Mouse (Mus musculus) hindbrain, postnatal 0 days (tissue): Measurements from ENCODE around the gene Asb2. TPM values are rescaled to one million over a fixed set of nuclear protein-coding genes. Genes with fewer than 3 reads are reported as not detected.

Experiments used
- ATAC-seq: fragments of 200-750 bp; cut with Nextera tagmentation; 2 replicates; pipeline ENCODE4 v1.8.0; 2017; ENCODE audit warnings: mild to moderate bottlenecking, moderate TSS enrichment, moderate library complexity
- DNase-seq: peaks from one replicate; pipeline ENCODE4 v3.0.0-alpha.2; 2015; ENCODE audit warnings: low spot score
- H3K27ac ChIP-seq: fragments of 300-500 bp; sonication (generic); 2 replicates; pipeline ENCODE4 v1.5.1; 2014; ENCODE audit warnings: mild to moderate bottlenecking
- H3K27me3 ChIP-seq: fragments of 300-500 bp; sonication (generic); 2 replicates; pipeline ENCODE4 v1.6.1; 2014; ENCODE audit warnings: low read length, mixed read lengths; ENCODE audit not compliant: insufficient read depth
- H3K36me3 ChIP-seq: fragments of 300-500 bp; sonication (generic); 2 replicates; pipeline ENCODE4 v1.6.1; 2014; ENCODE audit warnings: low read length, mixed read lengths; ENCODE audit not compliant: insufficient read depth
- H3K4me1 ChIP-seq: fragments of 300-500 bp; sonication (generic); 2 replicates; pipeline ENCODE4 v1.6.1; 2014; ENCODE audit warnings: antibody characterized with exemption, low read length, mixed read lengths; ENCODE audit not compliant: insufficient read depth
- H3K4me2 ChIP-seq: fragments of 300-500 bp; sonication (generic); 2 replicates; pipeline ENCODE4 v1.6.1; 2014; ENCODE audit warnings: low read depth, mild to moderate bottlenecking, low read length, moderate library complexity, mixed read lengths
- H3K4me3 ChIP-seq: fragments of 300-500 bp; sonication (generic); 2 replicates; pipeline ENCODE4 v1.5.1; 2014; ENCODE audit warnings: low read length
- H3K9ac ChIP-seq: fragments of 300-500 bp; sonication (generic); replicated peaks from 2 replicates; pipeline ENCODE4 v1.6.1; 2014; ENCODE audit warnings: mild to moderate bottlenecking, low read length, moderate library complexity, mixed read lengths
- H3K9me3 ChIP-seq: fragments of 300-500 bp; sonication (generic); 2 replicates; pipeline ENCODE4 v1.6.1; 2016; ENCODE audit warnings: low read length, mixed read lengths
- CTCF ChIP-seq: IDR thresholded peaks from 2 replicates; pipeline ENCODE4 v1.5.1; 2016; ENCODE audit warnings: antibody characterized with exemption, control low read depth, low read depth
- WGBS: fragments of 180-500 bp; shearing (Covaris S2); extraction: QIAGEN DNeasy Blood & Tissue Kit; methylation state at CpG from one replicate; pipeline ENCODE4 v1.1.7; 2014; 5-methylcytosine and 5-hydroxymethylcytosine counted together
- polyA plus RNA-seq: library from polyadenylated mRNA; unstranded; fragments of >200 nt; fragmentation: Nextera tagmentation; extraction: Ambion mirVana; gene quantifications from 2 replicates; pipeline ENCODE4 v1.2.1, GENCODE M21; 2015
- total RNA-seq: library from RNA; depleted of rRNA; stranded (reverse); fragments of >200 nt; gene quantifications from 2 replicates; pipeline ENCODE4 v1.2.3, GENCODE M21; 2014

The Asb2 gene
- total and polyA plus RNA-seq, 2 experiments from 2014 or later: 1.6 to 3.2 TPM

DNA sequence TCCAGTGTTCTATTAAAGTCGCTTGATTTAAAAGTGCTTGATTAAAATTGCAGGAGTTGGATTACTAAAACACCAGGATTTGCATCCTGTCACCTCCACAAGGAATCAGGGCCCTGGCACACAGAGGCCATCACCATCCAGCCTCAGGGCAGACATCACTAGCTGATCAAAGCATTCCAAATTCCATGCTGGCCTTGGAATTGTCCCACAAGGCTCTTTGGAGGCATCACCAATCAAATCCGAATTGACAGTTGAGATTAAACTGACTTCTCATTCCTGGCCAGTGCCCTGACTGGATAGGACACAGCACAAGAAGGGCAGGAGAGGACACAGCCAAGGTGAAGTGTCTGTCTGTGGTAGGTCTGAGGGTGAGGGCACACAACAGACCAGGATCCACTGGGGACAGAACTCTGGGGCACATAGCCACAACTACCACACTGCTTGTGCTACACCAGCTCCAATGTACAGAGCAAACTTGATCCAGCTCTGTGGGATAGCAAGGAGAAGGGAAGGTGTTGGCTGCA, 45.0 kb downstream of the Asb2 start, which contains the start of gene Fam181a:
Fam181a (plus strand) TSS at position 232 of the 524 bp plus-strand sequence.
- Histone ChIP-seq H3K4me1 (peaks cover 17% of the 10 kb centered on the region), H3K9me3 (no peaks in the 10 kb centered on the region), H3K36me3 (no peaks in the 10 kb centered on the region), H3K4me2 (no peak within 1 kb of the TSS), H3K27ac (no peak within 1 kb of the TSS), H3K4me3 (no peak within 1 kb of the TSS), H3K27me3 (no peaks in the 10 kb centered on the region), H3K9ac (no peak within 1 kb of the TSS)
- WGBS: 81% methylated on average over 2 of the region's 2 CpGs
- DNase-seq (no peak), ATAC-seq (no peak)
- no peak for TF ChIP-seq CTCF

DNA sequence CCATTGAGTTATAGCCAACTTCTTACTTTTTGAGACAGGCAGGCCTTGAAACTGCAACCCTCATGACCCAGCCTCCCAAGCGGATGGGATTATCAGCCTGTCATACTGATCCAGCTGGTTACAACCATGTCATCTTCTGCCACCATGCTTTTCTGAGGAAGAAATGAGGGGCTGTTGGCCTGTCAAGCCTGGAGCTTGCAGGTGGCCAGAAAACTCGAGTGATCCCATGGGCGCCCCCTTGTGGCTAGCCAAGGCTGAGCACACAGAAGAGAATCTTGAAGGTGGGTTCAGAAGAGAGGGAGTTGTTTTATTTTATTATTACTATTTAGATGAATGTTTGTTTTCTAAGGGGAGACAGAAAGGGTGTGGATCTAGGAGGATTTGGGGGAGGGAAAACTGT, 49.1 kb downstream of the Asb2 start:
- H3K4me1 ChIP-seq: no peaks in the 10 kb centered on the region
- TF ChIP-seq CTCF: peak; percentile 77
- H3K27ac ChIP-seq: no peak overlapping the region
- no peak overlapping the region for H3K4me2 ChIP-seq
- peak; percentile 9; the same call in 1 of the 2 replicates for ATAC-seq
- no peak overlapping the region for H3K9ac ChIP-seq
- peak; percentile 73 for DNase-seq
- no peaks in the 10 kb centered on the region for H3K9me3 ChIP-seq
- WGBS: 21% methylated on average over 3 of the region's 3 CpGs
- no peaks in the 10 kb centered on the region for H3K27me3 ChIP-seq
- H3K36me3 ChIP-seq: no peaks in the 10 kb centered on the region
- no peak overlapping the region for H3K4me3 ChIP-seq

DNA sequence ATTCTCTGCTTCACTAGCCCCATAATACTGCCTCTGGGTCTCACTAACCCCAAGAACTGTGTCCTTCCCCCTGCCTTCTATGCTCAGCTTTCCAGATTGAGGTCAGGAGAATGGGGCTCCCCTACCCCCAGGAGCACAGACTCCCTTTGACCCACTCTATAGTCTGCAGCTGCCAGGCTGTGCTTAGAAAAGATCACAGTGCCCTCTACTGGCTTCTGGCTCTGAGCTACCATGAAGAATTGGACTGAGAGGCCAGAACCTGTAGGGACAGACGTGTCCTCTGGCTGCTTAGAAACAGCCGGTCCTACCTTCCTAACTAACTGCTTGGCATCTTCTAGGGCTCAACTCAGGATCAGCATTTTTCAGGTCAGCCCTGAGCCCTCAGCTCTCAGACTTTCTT, 49.6 kb downstream of the Asb2 start:
- WGBS: 26% methylated on average over 2 of the region's 2 CpGs
- peak; percentile 64 for TF ChIP-seq CTCF
- ATAC-seq (peak; percentile 61; the same call in 1 of the 2 replicates), DNase-seq (peak; percentile 69)
- Histone ChIP-seq H3K4me1 (no peaks in the 10 kb centered on the region), H3K9ac (no peak overlapping the region), H3K9me3 (no peaks in the 10 kb centered on the region), H3K27ac (no peak overlapping the region), H3K4me3 (no peak overlapping the region), H3K4me2 (no peak overlapping the region), H3K36me3 (no peaks in the 10 kb centered on the region), H3K27me3 (no peaks in the 10 kb centered on the region)

DNA sequence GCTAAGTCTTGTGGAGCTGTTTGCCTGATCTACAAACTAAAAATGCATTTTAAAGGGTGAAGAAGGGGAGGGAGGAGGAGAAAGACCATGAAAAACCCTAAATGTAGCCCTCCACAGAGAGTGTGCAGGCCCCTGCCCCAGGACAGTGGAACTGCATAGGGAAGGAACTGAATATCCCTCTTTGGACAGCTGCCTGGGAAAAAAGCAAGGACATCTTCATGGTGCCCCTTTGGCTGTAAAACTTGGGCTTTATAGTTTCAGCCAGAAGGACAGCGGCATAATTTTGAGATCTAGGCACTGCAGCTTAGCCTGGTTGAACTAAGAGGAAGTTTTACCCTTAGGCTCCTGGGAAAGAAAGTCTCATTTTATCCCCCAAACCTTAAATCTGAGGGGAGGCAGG, 52.8 kb downstream of the Asb2 start:
- Histone ChIP-seq H3K4me2 (no peak overlapping the region), H3K4me3 (no peak overlapping the region), H3K4me1 (no peaks in the 10 kb centered on the region), H3K36me3 (no peaks in the 10 kb centered on the region), H3K9me3 (no peaks in the 10 kb centered on the region), H3K9ac (no peak overlapping the region), H3K27me3 (no peaks in the 10 kb centered on the region), H3K27ac (no peak overlapping the region)
- TF ChIP-seq CTCF: no peak
- DNase-seq (no peak), ATAC-seq (no peak)
- 95% methylated on average over 1 of the region's 1 CpGs for WGBS

- Histone ChIP-seq H3K4me3 (no peak overlapping the region), H3K9me3 (no peaks in the 10 kb centered on the region), H3K27me3 (no peaks in the 10 kb centered on the region), H3K4me1 (no peaks in the 10 kb centered on the region), H3K27ac (no peak overlapping the region), H3K4me2 (no peak overlapping the region), H3K36me3 (no peaks in the 10 kb centered on the region), H3K9ac (no peak overlapping the region)
- 50% methylated on average over 2 of the region's 2 CpGs for WGBS
- DNase-seq (peak; percentile 82), ATAC-seq (no peak)
- peak; percentile 95 for TF ChIP-seq CTCF
Observed at GRCm38 (mm10) chr12:103301645-103302044, 54.2 kb downstream of the Asb2 start.

GRCm38 (mm10) chr12:103300493-103300892, 55.3 kb downstream of the Asb2 start:
- no peaks in the 10 kb centered on the region for H3K9me3 ChIP-seq
- DNase-seq (no peak), ATAC-seq (no peak)
- WGBS: 62% methylated on average over 9 of the region's 9 CpGs
- H3K4me1 ChIP-seq: no peaks in the 10 kb centered on the region
- H3K9ac ChIP-seq: no peak overlapping the region
- no peaks in the 10 kb centered on the region for H3K36me3 ChIP-seq
- no peak overlapping the region for H3K4me2 ChIP-seq
- no peaks in the 10 kb centered on the region for H3K27me3 ChIP-seq
- no peak overlapping the region for H3K4me3 ChIP-seq
- no peak for TF ChIP-seq CTCF
- no peak overlapping the region for H3K27ac ChIP-seq

- Histone ChIP-seq H3K9me3 (no peaks in the 10 kb centered on the region), H3K27me3 (no peaks in the 10 kb centered on the region), H3K4me1 (no peaks in the 10 kb centered on the region), H3K4me3 (no peak overlapping the region), H3K9ac (no peak overlapping the region), H3K36me3 (no peaks in the 10 kb centered on the region), H3K27ac (no peak overlapping the region), H3K4me2 (no peak overlapping the region)
- no peak for TF ChIP-seq CTCF
- peak; percentile 59; the same call in 1 of the 2 replicates for ATAC-seq
- WGBS: 6% methylated on average over 4 of the region's 4 CpGs
- peak; percentile 52 for DNase-seq
Observed at GRCm38 (mm10) chr12:103296292-103296691, 59.5 kb downstream of the Asb2 start.
